Mouse (Mus musculus) neural tube, embryonic 13.5 days (tissue): Measurements from ENCODE around the gene Nln. TPM values are rescaled to one million over a fixed set of nuclear protein-coding genes. Genes with fewer than 3 reads are reported as not detected.
A peak's percentile ranks its signal among the peaks of the same experiment; 100 is the strongest.

Source experiments
- ATAC-seq: fragments of 200-750 bp; cut with Nextera tagmentation; 2 replicates; pipeline ENCODE4 v1.8.0; 2017; ENCODE audit warnings: low read depth, mild to moderate bottlenecking, moderate TSS enrichment, moderate library complexity
- H3K27ac ChIP-seq: fragments of 300-500 bp; sonication (generic); replicated peaks from 2 replicates; pipeline ENCODE4 v1.5.1; 2015; ENCODE audit warnings: moderate library complexity, mild to moderate bottlenecking, inconsistent platforms
- H3K27me3 ChIP-seq: fragments of 300-500 bp; sonication (generic); 2 replicates; pipeline ENCODE4 v1.6.1; 2015; ENCODE audit warnings: mild to moderate bottlenecking, inconsistent platforms
- H3K36me3 ChIP-seq: fragments of 300-500 bp; sonication (generic); 2 replicates; pipeline ENCODE4 v1.6.1; 2015; ENCODE audit warnings: mild to moderate bottlenecking, inconsistent platforms
- H3K4me1 ChIP-seq: fragments of 300-500 bp; sonication (generic); replicated peaks from 2 replicates; pipeline ENCODE4 v1.6.1; 2015; ENCODE audit warnings: inconsistent platforms
- H3K4me2 ChIP-seq: fragments of 300-500 bp; sonication (generic); 2 replicates; pipeline ENCODE4 v1.6.1; 2015; ENCODE audit warnings: inconsistent platforms, mild to moderate bottlenecking, moderate library complexity
- H3K4me3 ChIP-seq: fragments of 300-500 bp; sonication (generic); 2 replicates; pipeline ENCODE4 v1.5.1; 2015; ENCODE audit warnings: mild to moderate bottlenecking, inconsistent platforms
- H3K9ac ChIP-seq: fragments of 300-500 bp; sonication (generic); 2 replicates; pipeline ENCODE4 v1.6.1; 2015; ENCODE audit warnings: moderate library complexity, mild to moderate bottlenecking, inconsistent platforms
- H3K9me3 ChIP-seq: fragments of 300-500 bp; sonication (generic); 2 replicates; pipeline ENCODE4 v1.6.1; 2016; ENCODE audit warnings: inconsistent platforms
- WGBS: fragments of 180-500 bp; shearing (Covaris S2); methylation state at CpG from one replicate; pipeline ENCODE4 v1.1.7; 2015; 5-methylcytosine and 5-hydroxymethylcytosine counted together
- polyA plus RNA-seq: library from polyadenylated mRNA; unstranded; fragments of >200 nt; fragmentation: Nextera tagmentation; extraction: Ambion mirVana; gene quantifications from 2 replicates; pipeline ENCODE4 v1.2.1, GENCODE M21; 2015

The Nln gene
- polyA plus RNA-seq, 1 experiment from 2014 or later, result 32.4 TPM

- Histone ChIP-seq H3K9ac (no peak overlapping the region), H3K9me3 (no peaks in the 10 kb centered on the region), H3K36me3 (no peaks in the 10 kb centered on the region), H3K27ac (no peak overlapping the region), H3K4me1 (no peaks in the 10 kb centered on the region), H3K27me3 (no peaks in the 10 kb centered on the region), H3K4me3 (no peak overlapping the region), H3K4me2 (no peak overlapping the region)
- 14% methylated on average over 1 of the region's 1 CpGs for WGBS
- no peak for ATAC-seq
Observed at GRCm38 (mm10) chr13:104091734-104092133, 17.7 kb downstream of the Nln start.

GRCm38 (mm10) chr13:104089387-104089786 lies 20.0 kb downstream of the Nln start:
- Histone ChIP-seq H3K4me1 (no peaks in the 10 kb centered on the region), H3K4me3 (no peak overlapping the region), H3K9ac (no peak overlapping the region), H3K4me2 (no peak overlapping the region), H3K9me3 (no peaks in the 10 kb centered on the region), H3K36me3 (no peaks in the 10 kb centered on the region), H3K27me3 (no peaks in the 10 kb centered on the region), H3K27ac (no peak overlapping the region)
- peak; percentile 66; the same call in 1 of the 2 replicates for ATAC-seq
- WGBS, result 35% methylated on average over 1 of the region's 1 CpGs

GRCm38 (mm10) chr13:104084600-104084999 lies 24.8 kb downstream of the Nln start:
- WGBS, result 93% methylated on average over 2 of the region's 2 CpGs

GRCm38 (mm10) chr13:104082504-104082903 lies 26.9 kb downstream of the Nln start:
- H3K4me2 ChIP-seq, result no peak overlapping the region
- no peak for ATAC-seq
- H3K27ac ChIP-seq, result no peak overlapping the region
- H3K36me3 ChIP-seq, result no peaks in the 10 kb centered on the region
- no peaks in the 10 kb centered on the region for H3K27me3 ChIP-seq
- no peak overlapping the region for H3K4me3 ChIP-seq
- no peaks in the 10 kb centered on the region for H3K9me3 ChIP-seq
- H3K4me1 ChIP-seq, result 0 out of 2 replicates have a peak, but pooled peaks cover 2% of the 10 kb centered on the region
- H3K9ac ChIP-seq, result no peak overlapping the region
- 95% methylated on average over 7 of the region's 7 CpGs for WGBS

More at GRCm38 (mm10) chr13:104084600-104084999, 24.8 kb downstream of the Nln start:
- Histone ChIP-seq H3K4me2 (no peak overlapping the region), H3K36me3 (no peaks in the 10 kb centered on the region), H3K27me3 (no peaks in the 10 kb centered on the region), H3K4me3 (no peak overlapping the region), H3K9ac (no peak overlapping the region), H3K4me1 (no peaks in the 10 kb centered on the region), H3K9me3 (no peaks in the 10 kb centered on the region), H3K27ac (no peak overlapping the region)
- ATAC-seq, result no peak

- Histone ChIP-seq H3K36me3 (peaks cover 2% of the 10 kb centered on the region; the same call in 1 of the 2 replicates), H3K9ac (no peak overlapping the region), H3K4me1 (0 out of 2 replicates have a peak, but pooled peaks cover 8% of the 10 kb centered on the region), H3K27me3 (no peaks in the 10 kb centered on the region), H3K27ac (no peak overlapping the region), H3K4me2 (no peak overlapping the region), H3K9me3 (no peaks in the 10 kb centered on the region), H3K4me3 (no peak overlapping the region)
- ATAC-seq, result no peak
- WGBS, result 74% methylated on average over 6 of the region's 6 CpGs
Observed at GRCm38 (mm10) chr13:104076993-104077392, 32.4 kb downstream of the Nln start.

- no peak overlapping the region for H3K4me2 ChIP-seq
- ATAC-seq, result no peak
- no peak overlapping the region for H3K4me3 ChIP-seq
- WGBS, result 85% methylated on average over 10 of the region's 10 CpGs
- peaks cover 6% of the 10 kb centered on the region; the same call in 1 of the 2 replicates for H3K36me3 ChIP-seq
- no peak overlapping the region for H3K27ac ChIP-seq
- no peak overlapping the region for H3K9ac ChIP-seq
- no peaks in the 10 kb centered on the region for H3K9me3 ChIP-seq
- no peaks in the 10 kb centered on the region for H3K27me3 ChIP-seq
- H3K4me1 ChIP-seq, result 0 out of 2 replicates have a peak, but pooled peaks cover 8% of the 10 kb centered on the region
Observed at GRCm38 (mm10) chr13:104074731-104075130, 34.7 kb downstream of the Nln start.

- 95% methylated on average over 8 of the region's 8 CpGs for WGBS
- no peak overlapping the region for H3K4me3 ChIP-seq
Observed at GRCm38 (mm10) chr13:104074230-104074629, 35.2 kb downstream of the Nln start.

GRCm38 (mm10) chr13:104072351-104072750 lies 37.1 kb downstream of the Nln start:
- Histone ChIP-seq H3K4me2 (no peak overlapping the region), H3K27me3 (no peaks in the 10 kb centered on the region), H3K27ac (no peak overlapping the region), H3K9ac (no peak overlapping the region), H3K4me1 (0 out of 2 replicates have a peak, but pooled peaks cover 4% of the 10 kb centered on the region), H3K36me3 (peaks cover 17% of the 10 kb centered on the region), H3K4me3 (no peak overlapping the region), H3K9me3 (no peaks in the 10 kb centered on the region)
- no peak for ATAC-seq
- 91% methylated on average over 9 of the region's 9 CpGs for WGBS

More at GRCm38 (mm10) chr13:104074230-104074629, 35.2 kb downstream of the Nln start:
- Histone ChIP-seq H3K9ac (no peak overlapping the region), H3K4me1 (0 out of 2 replicates have a peak, but pooled peaks cover 8% of the 10 kb centered on the region), H3K27ac (no peak overlapping the region), H3K9me3 (no peaks in the 10 kb centered on the region), H3K36me3 (peaks cover 6% of the 10 kb centered on the region), H3K4me2 (no peak overlapping the region), H3K27me3 (no peaks in the 10 kb centered on the region)
- no peak for ATAC-seq

- H3K9ac ChIP-seq, result no peak overlapping the region
- H3K27me3 ChIP-seq, result no peaks in the 10 kb centered on the region
- 78% methylated on average over 3 of the region's 3 CpGs for WGBS
- H3K27ac ChIP-seq, result no peak overlapping the region
- H3K4me3 ChIP-seq, result no peak overlapping the region
- ATAC-seq, result no peak
- no peaks in the 10 kb centered on the region for H3K4me1 ChIP-seq
- H3K4me2 ChIP-seq, result no peak overlapping the region
- no peaks in the 10 kb centered on the region for H3K9me3 ChIP-seq
- peaks cover 17% of the 10 kb centered on the region for H3K36me3 ChIP-seq
Observed at GRCm38 (mm10) chr13:104070703-104071102, 38.7 kb downstream of the Nln start.

GRCm38 (mm10) chr13:104069216-104069615 lies 40.2 kb downstream of the Nln start:
- ATAC-seq, result no peak
- H3K4me3 ChIP-seq, result no peak overlapping the region
- no peaks in the 10 kb centered on the region for H3K9me3 ChIP-seq
- H3K27ac ChIP-seq, result no peak overlapping the region
- no peaks in the 10 kb centered on the region for H3K4me1 ChIP-seq
- H3K9ac ChIP-seq, result no peak overlapping the region
- 92% methylated on average over 11 of the region's 11 CpGs for WGBS
- no peak overlapping the region for H3K4me2 ChIP-seq
- no peaks in the 10 kb centered on the region for H3K27me3 ChIP-seq
- H3K36me3 ChIP-seq, result peaks cover 20% of the 10 kb centered on the region

GRCm38 (mm10) chr13:104065649-104066347 lies 43.6 kb downstream of the Nln start:
- 78% methylated on average over 2 of the region's 2 CpGs for WGBS
- no peak for ATAC-seq

GRCm38 (mm10) chr13:104063061-104063460 lies 46.4 kb downstream of the Nln start:
- H3K9me3 ChIP-seq, result no peaks in the 10 kb centered on the region
- WGBS, result 84% methylated on average over 9 of the region's 9 CpGs
- H3K27ac ChIP-seq, result no peak overlapping the region
- H3K4me3 ChIP-seq, result no peak overlapping the region
- no peak overlapping the region for H3K4me2 ChIP-seq
- peaks cover 9% of the 10 kb centered on the region; the same call in 1 of the 2 replicates for H3K36me3 ChIP-seq
- no peaks in the 10 kb centered on the region for H3K27me3 ChIP-seq
- ATAC-seq, result no peak
- H3K9ac ChIP-seq, result no peak overlapping the region
- H3K4me1 ChIP-seq, result peaks cover 11% of the 10 kb centered on the region

More at GRCm38 (mm10) chr13:104065649-104066347, 43.6 kb downstream of the Nln start:
- Histone ChIP-seq H3K4me1 (peaks cover 11% of the 10 kb centered on the region), H3K36me3 (peaks cover 16% of the 10 kb centered on the region), H3K27me3 (no peaks in the 10 kb centered on the region), H3K9ac (no peak overlapping the region), H3K4me2 (no peak overlapping the region), H3K4me3 (no peak overlapping the region), H3K27ac (no peak overlapping the region), H3K9me3 (no peaks in the 10 kb centered on the region)
